Mouse (Mus musculus) heart, postnatal 4 days (tissue): ENCODE measurements around the gene Pfdn6. TPM values are rescaled to one million over a fixed set of nuclear protein-coding genes. Genes with fewer than 3 reads are reported as not detected.
A peak's percentile ranks its signal among the peaks of the same experiment; 100 is the strongest.
"Not testable (repeated sequence)": the region's sequence is repeated elsewhere in the genome, so short reads cannot be mapped to it uniquely, and the experiment has no call there.

Experiments used
- DNase-seq: peaks from one replicate; pipeline ENCODE4 v3.0.0; 2021
- total RNA-seq, 2 experiments: library from RNA; stranded (reverse); gene quantifications; 2 replicates each; pipeline ENCODE4 v1.2.3; 2021

Gene Pfdn6
- total RNA-seq, 2 experiments from 2014 or later = 78.0 to 79.5 TPM

DNA sequence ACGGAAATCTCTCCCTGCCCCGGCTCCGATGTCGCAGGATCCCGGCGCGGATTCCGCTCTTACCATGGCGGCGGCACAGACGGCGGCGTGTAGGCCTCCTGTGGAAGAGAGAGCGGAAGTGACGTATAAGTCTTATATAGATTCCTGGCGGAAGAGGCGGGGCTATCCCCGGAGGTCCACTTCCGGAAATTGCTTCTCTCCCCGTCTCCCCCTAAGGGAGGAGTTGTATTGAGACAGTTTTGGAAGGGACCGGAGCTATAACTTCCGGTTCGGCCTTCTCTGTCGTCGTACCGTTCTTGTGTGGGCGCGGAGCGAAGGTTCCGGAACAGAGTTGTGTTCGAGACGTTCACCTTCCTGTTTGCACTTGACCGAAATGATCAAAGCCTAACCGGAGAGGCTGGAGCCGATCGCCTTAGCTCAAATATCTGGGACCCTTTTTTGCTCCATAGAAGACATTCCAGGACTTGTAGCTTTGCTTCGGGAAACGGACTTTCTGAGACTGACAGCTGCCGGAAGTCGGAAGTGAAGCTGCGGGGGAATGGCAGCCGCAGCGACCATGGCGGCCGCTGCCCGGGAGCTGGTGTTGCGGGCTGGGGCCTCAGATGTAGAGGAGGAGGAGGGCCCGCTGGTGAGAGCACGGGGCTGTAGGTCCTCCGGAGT lies 15.5 kb upstream of the Pfdn6 start, which contains the start of the genes Vps52 and Rps18:
Gene Vps52, plus strand, starts transcription at position 258 of the 660 bp plus-strand sequence.
Gene Rps18, minus strand, starts transcription at position 447 of the 660 bp plus-strand sequence.
- DNase-seq = peak; percentile 97

GRCm38 (mm10) chr17:33954646-33955554 lies 14.8 kb upstream of the Pfdn6 start:
- DNase-seq = peak; percentile 7

GRCm38 (mm10) chr17:33953961-33954565 lies 13.9 kb upstream of the Pfdn6 start:
- DNase-seq = peak; percentile 5

DNA sequence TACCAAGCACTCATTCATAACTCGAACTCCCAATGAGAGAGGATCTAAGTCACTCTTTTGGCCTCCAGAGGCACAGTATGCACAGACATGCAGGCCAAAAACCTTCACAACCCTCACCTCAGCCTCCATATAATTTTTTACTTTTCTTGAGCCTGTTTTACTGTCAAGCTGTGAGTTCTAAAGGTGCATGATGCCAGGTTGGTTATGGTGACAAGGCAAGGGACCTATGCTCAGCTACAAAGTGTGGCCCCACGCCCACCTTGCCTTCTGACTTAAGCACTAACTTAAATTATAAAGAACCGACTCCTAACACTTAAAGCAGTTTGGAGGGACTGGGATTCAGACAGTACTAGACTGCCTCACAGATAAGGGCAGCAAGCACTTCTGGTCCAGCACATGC lies 13.2 kb upstream of the Pfdn6 start:
- peak; percentile 4 for DNase-seq

DNA sequence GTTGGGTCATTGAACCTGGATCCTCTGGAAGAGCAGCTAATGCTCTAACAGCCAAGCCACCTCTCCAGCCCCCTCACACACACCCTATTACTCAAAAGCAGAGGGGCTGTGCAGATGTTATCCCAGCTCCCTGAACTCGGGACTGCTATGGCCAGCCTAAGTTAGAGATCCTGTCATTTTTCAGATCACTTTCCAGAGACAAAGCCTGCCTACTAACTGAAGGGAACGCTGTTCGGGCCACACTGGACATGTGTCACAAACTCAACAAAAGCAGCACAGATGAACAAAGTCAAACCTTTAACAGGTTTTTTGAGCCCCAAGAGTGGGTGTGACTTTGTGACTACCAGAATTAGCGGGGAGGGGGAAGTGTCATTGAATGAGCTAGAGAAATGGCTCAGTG lies 12.7 kb upstream of the Pfdn6 start:
- no peak for DNase-seq

- DNase-seq = not testable (repeated sequence)
Observed at GRCm38 (mm10) chr17:33952015-33952414, 11.9 kb upstream of the Pfdn6 start.

- peak; percentile 78 for DNase-seq
Observed at GRCm38 (mm10) chr17:33951021-33951946, 11.1 kb upstream of the Pfdn6 start, which contains the start of gene B3galt4. Gene B3galt4 (minus strand): TSS chr17:33951488.

GRCm38 (mm10) chr17:33950131-33950625 lies 10.0 kb upstream of the Pfdn6 start:
- no peak for DNase-seq

DNA sequence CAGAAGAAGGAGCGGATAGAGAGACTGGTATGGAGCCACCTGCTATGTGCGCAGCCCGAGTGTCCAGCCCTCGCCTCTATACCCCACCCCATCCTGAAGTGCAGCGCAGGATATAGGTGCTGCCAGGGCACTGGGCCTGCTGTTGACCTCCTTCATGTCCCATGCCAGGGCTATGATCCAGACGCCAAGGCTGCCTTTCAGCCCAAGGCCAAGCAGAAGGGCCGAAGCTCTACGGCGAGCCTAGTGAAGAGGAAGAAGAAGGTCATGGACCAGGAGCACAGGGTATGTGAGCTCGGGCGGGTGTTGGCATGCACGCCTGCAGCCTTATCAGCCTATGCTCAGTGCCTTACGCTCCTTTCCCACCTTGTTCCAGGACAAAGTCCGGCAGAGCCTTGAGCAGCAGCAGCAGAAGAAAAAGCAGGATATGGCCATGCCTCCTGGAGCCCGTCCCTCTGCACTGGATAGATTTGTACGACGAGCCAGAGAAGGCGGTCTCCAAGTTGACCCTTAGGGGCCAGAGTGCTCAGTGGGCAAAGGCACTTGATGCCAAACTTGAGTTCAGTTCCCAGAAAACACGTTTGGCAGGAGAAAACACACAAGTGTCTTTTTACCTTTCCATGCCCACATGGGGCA lies 8.9 kb upstream of the Pfdn6 start:
- DNase-seq = no peak

DNA sequence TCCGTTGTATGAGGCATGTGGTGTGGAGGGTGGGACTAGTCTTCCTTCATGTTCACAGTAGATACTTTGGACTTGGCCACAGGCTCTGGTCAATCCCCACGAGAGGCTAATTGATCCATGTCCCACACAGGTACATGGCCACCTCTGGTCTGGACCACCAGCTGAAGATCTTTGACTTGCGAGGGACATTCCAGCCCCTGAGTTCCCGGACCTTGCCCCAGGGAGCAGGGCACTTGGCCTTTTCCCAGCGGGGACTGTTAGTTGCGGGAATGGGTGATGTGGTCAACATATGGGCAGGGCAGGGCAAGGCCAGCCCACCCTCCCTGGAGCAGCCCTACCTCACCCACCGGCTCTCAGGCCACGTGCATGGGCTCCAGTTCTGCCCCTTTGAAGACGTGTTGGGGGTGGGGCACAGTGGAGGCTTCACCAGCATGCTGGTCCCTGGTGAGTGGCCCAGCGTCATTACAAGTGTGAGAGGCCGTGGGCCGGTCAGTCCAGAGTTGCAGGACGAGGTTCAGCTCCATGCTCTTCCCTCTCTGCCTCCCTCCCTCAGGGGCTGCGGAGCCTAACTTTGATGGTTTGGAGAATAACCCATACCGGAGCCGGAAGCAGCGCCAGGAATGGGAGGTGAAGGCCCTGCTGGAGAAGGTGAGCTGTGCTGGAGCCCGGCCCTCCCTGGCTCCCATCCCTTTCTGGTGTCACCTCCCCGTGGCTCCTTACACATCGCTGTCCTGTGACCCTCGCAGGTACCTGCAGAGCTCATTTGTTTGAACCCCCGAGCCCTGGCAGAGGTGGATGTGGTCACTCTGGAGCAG lies 8.2 kb upstream of the Pfdn6 start:
- DNase-seq = no peak

DNA sequence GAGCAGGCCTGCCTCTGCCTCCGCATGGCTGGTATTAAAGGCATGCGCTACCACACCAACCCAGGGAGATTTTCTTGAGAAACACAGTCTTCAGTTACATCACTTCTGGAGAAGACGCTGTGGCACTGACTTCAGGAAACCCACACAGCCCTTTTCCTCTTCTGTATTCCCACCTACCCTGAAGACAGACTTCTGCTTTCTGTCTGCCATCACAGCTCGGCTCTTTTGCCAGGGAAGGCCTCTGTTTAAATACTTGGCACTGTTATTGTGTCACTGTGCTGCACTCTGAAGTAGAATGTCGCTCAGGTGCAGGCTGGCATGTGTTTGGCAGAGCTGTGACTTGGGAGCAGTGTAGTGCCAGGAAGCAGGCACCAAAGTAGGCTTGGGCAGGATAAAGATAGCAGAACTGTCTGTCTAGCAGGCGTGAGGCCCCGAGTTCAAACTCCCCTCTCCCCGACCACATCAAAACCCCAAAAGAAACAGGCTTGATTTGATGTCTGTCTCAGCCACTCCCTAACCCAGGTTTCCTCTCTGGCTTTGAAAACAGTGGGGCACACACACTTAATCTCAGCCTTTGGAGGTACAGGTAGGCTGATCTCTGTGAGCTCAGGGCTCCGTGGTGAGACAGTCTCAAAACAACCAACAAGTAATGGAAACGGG lies 7.4 kb upstream of the Pfdn6 start:
- DNase-seq = no peak

DNA sequence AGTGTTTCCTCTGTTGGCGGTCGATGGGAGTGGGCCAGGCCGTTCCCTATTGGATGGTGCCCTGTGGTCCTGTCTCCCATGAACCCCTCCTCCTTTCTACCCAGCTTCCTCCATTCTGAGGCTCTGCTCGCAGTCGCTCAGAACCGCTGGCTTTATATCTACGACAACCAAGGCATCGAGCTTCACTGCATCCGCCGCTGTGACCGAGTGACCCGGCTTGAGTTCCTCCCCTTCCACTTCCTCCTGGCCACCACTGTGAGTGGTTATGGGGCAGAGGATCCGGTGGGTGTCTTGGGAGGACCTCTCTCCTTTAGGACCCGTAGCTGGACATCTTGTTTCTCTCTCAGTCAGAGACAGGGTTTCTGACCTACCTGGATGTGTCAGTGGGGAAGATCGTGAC lies 3.3 kb upstream of the Pfdn6 start:
- no peak for DNase-seq

GRCm38 (mm10) chr17:33941381-33941780 lies 1.2 kb upstream of the Pfdn6 start:
- no peak for DNase-seq

DNA sequence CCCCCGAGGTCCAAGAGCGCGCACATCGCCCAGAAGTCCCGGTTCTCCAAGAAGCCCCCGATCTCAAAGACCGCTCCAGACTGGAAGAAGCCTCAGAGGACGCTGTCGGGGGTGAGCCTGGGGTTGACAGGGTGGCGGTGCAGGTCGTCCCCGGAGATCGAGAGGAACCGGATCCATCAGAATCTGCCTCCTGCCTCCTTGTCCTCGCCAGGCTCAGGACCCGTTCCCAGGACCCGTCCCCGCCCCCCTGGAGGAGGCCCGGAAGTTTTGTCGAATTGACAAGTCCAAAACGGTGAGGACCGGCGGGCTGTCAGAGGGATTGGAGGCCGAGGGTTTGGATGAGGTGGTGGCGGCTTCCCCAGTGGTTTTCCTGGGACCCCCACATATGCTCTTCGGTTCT lies 838 bp upstream of the Pfdn6 start:
- DNase-seq = no peak

- no peak for DNase-seq
Observed at GRCm38 (mm10) chr17:33938783-33939182, 1.4 kb downstream of the Pfdn6 start.

- DNase-seq = no peak
Observed at GRCm38 (mm10) chr17:33936993-33937392, 3.1 kb downstream of the Pfdn6 start.

- DNase-seq = no peak
Observed at GRCm38 (mm10) chr17:33935422-33936055, 4.6 kb downstream of the Pfdn6 start.

DNA sequence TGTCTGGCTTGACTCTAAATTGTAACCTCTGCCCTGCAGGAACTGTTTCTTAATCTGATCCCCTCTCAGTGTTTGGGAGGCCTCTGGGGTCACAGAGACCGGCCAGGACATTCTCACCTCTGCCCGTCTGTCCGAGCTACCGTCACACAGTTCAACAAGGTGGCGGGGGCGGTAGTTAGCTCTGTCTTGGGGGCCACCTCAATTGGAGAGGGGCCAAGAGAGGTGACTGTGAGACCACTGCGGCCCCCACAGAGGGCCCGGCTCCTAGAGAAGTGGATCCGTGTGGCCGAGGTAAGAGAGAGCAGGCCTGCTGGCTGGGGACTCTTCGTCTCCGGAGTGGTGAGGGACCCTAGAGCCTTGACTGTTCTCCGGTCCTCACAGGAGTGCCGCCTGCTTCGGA lies 7.2 kb downstream of the Pfdn6 start:
- DNase-seq = no peak

DNA sequence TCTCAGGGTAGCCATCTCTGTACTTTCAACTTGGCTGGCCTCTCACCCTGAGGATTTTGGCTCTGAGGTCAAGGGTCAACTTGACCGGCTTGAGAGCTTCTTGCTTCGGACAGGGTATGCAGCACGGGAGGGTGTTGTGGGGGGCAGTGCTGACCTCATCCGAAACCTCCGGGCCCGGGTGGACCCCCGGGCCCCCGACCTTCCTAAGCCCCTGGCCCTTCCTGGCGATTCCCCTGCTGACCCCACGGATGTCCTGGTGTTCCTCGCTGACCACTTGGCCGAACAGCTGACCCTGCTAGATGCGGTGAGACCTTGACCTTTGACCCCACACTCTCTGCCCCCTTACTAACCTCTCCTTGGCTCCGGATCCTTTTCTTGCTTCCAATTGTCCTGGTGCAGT lies 7.7 kb downstream of the Pfdn6 start:
- DNase-seq = no peak
